In genomic region chr16:44430021-44430420, GRCm38 (mm10) we compare ENCODE assay signal across 17 mouse cellular contexts. TPM values are rescaled to one million over a fixed set of nuclear protein-coding genes. Genes with fewer than 3 reads are reported as not detected.
DNase-seq lines count a peak whose midpoint lies in the region; ATAC-seq and TF ChIP-seq lines count a peak whose summit lies in the region.
"Had no signal": no experiment of that assay in that cellular context is flagged by ENCODE, and none has a peak within 500 bp of the region (broad histone marks: within the 10 kb centered on the region; RNA-seq: fewer than 3 reads in every experiment).

No protein-coding gene starts in this region.

- H3K4me2 ChIP-seq in hindbrain, embryonic 13.5 days: 0 out of 2 replicates have a peak overlapping the region, but pooled peaks have one; percentile 4
- peak overlapping the region; percentile 43 for H3K4me2 ChIP-seq in midbrain, embryonic 16.5 days (ENCODE audit: low read length)
- H3K4me2 ChIP-seq: limb, embryonic 13.5 days had no signal

- peak; percentile 37 for DNase-seq in ES-E14 (ENCODE audit: low read depth, low spot score)
- peak; percentile 83 for DNase-seq in ZHBTc4 (ENCODE audit: low read depth, low spot score)
- no peak for DNase-seq in layer of hippocampus, postnatal 14 days (ENCODE audit: low spot score in 2 of 2)
- no peak for DNase-seq in gastrocnemius, postnatal 10 days
- DNase-seq in cerebellum, adult 11 months: no peak
- DNase-seq: adrenal gland, adult 8-10 months; kidney, postnatal 36 days; lung, postnatal 4 days; thymus, postnatal 25 days had no signal

- H3K36me3 ChIP-seq in ES-E14 (ENCODE audit: control insufficient read depth, insufficient read depth, low read length, poor library complexity, severe bottlenecking): no peaks in the 10 kb centered on the region
- no peaks in the 10 kb centered on the region for H3K36me3 ChIP-seq in hindbrain, embryonic 13.5 days
- no peaks in the 10 kb centered on the region for H3K36me3 ChIP-seq in midbrain, embryonic 16.5 days (ENCODE audit: control insufficient read depth, insufficient read depth, low read length)
- H3K36me3 ChIP-seq: limb, embryonic 13.5 days had no signal

- in situ Hi-C loops in ES-E14 (cut with MboI; ENCODE audit: low sequenced_read_pairs in 2 of 2, unreplicated experiment in 2 of 2): no loop called here

- no peaks in the 10 kb centered on the region for H3K9me3 ChIP-seq in ES-E14 (ENCODE audit: control insufficient read depth, insufficient read depth, low read depth, low read length)
- no peaks in the 10 kb centered on the region for H3K9me3 ChIP-seq in hindbrain, embryonic 13.5 days
- no peaks in the 10 kb centered on the region for H3K9me3 ChIP-seq in midbrain, embryonic 16.5 days (replicated peaks; ENCODE audit: control insufficient read depth, low read length, poor library complexity, severe bottlenecking)
- H3K9me3 ChIP-seq: limb, embryonic 13.5 days had no signal

- H3K4me3 ChIP-seq in ES-E14 (ENCODE audit: insufficient read depth in 1 of 2, low read depth in 1 of 2, low read length in 2 of 2, poor library complexity in 1 of 2, severe bottlenecking in 1 of 2): no peak overlapping the region
- H3K4me3 ChIP-seq in hindbrain, embryonic 13.5 days: no peak overlapping the region
- H3K4me3 ChIP-seq in midbrain, embryonic 16.5 days (ENCODE audit: low read depth, low read length): peak overlapping the region; percentile 27
- H3K4me3 ChIP-seq: left cerebral cortex, adult 2 months; limb, embryonic 13.5 days; myocyte had no signal

- WGBS in hindbrain, embryonic 13.5 days: 32% methylated on average over 7 of the region's 7 CpGs
- WGBS in midbrain, embryonic 16.5 days: 34% methylated on average over 7 of the region's 7 CpGs

- no peak overlapping the region for H3K27ac ChIP-seq in ES-E14 (ENCODE audit: insufficient read depth, low read depth, low read length, poor library complexity, severe bottlenecking)
- no peak overlapping the region for H3K27ac ChIP-seq in hindbrain, embryonic 13.5 days
- peak overlapping the region; percentile 12; the same call in 1 of the 2 replicates for H3K27ac ChIP-seq in midbrain, embryonic 16.5 days (ENCODE audit: low read length)
- H3K27ac ChIP-seq: left cerebral cortex, adult 2 months; limb, embryonic 13.5 days had no signal

- H3K9ac ChIP-seq in ES-E14 (ENCODE audit: insufficient read depth, low read depth, low read length, poor library complexity, severe bottlenecking): no peak overlapping the region
- H3K9ac ChIP-seq in hindbrain, embryonic 13.5 days: no peak overlapping the region
- H3K9ac ChIP-seq in midbrain, embryonic 16.5 days (ENCODE audit: low read depth, low read length): no peak overlapping the region
- H3K9ac ChIP-seq: limb, embryonic 13.5 days had no signal

- H3K4me1 ChIP-seq in ES-E14 (ENCODE audit: control insufficient read depth in 2 of 2, insufficient read depth in 2 of 2, low read length in 2 of 2, poor library complexity in 1 of 2): no peaks in the 10 kb centered on the region
- peaks cover 7% of the 10 kb centered on the region; the same call in 1 of the 2 replicates for H3K4me1 ChIP-seq in hindbrain, embryonic 13.5 days (replicated peaks)
- H3K4me1 ChIP-seq in midbrain, embryonic 16.5 days (ENCODE audit: control insufficient read depth, insufficient read depth, low read length): peaks cover 2% of the 10 kb centered on the region; the same call in 1 of the 2 replicates
- H3K4me1 ChIP-seq: limb, embryonic 13.5 days had no signal

- peak; percentile 69; the same call in 1 of the 2 replicates for ATAC-seq in hindbrain, embryonic 13.5 days (ENCODE audit: low FRiP score)
- ATAC-seq in midbrain, embryonic 16.5 days: peak; percentile 95
- ATAC-seq: intestine, embryonic 16.5 days; Patski had no signal

- no peaks in the 10 kb centered on the region for H3K27me3 ChIP-seq in hindbrain, embryonic 13.5 days
- no peaks in the 10 kb centered on the region for H3K27me3 ChIP-seq in midbrain, embryonic 16.5 days (ENCODE audit: control insufficient read depth, insufficient read depth, low read depth, low read length)
- H3K27me3 ChIP-seq: limb, embryonic 13.5 days had no signal

TF ChIP-seq in ES-E14, 5 proteins besides CTCF, POLR2A, EP300 and RAD21:
- TF ChIP-seq CHD2 (IDR thresholded peaks at IDR 0.05; ENCODE audit: low read depth, low read length) (no peak), ZNF384 (IDR thresholded peaks at IDR 0.05; ENCODE audit: low read depth, low read length) (no peak), HCFC1 (IDR thresholded peaks at IDR 0.05; ENCODE audit: borderline replicate concordance, insufficient read depth, low read length) (no peak), MAFK (IDR thresholded peaks at IDR 0.05; ENCODE audit: insufficient read depth, low read depth, low read length) (no peak), ZC3H11A (IDR thresholded peaks at IDR 0.05; ENCODE audit: borderline replicate concordance, low read depth, low read length) (no peak)

RNA-seq across cellular contexts. Expression of gene Cfap44, which starts 35.4 kb away (rescaled TPM):
- total RNA-seq in ES-E14 (2012; rRNA removed): 0.22 and 0.37 TPM in 2 replicates
- 6.1 and 8.5 TPM in 2 replicates for polyA plus RNA-seq in hindbrain, embryonic 13.5 days (2015; fragmentation: Nextera tagmentation; extraction: Ambion mirVana)
- polyA plus RNA-seq in midbrain, embryonic 16.5 days (2015; fragmentation: Nextera tagmentation; extraction: Ambion mirVana): 6.5 and 7.0 TPM in 2 replicates
- total RNA-seq in layer of hippocampus, postnatal 14 days (2021): 10 to 100 TPM in 1 of 2 experiments, 1 to 10 TPM in 1; 8.4 to 10.8 TPM
- total RNA-seq in gastrocnemius, postnatal 10 days (2021): under 1 TPM in 1 of 2 experiments, not detected in 1; 0.42 TPM
- polyA plus RNA-seq: heart, postnatal 0 days; myocyte had no signal

Comparison
In these comparisons a context has a peak if more than half of its experiments do, and no peak if none do; other contexts are left out.
1. DNase-seq: peak in ES-E14 (single experiment) and ZHBTc4 (single experiment); none in layer of hippocampus, postnatal 14 days (0 of 2), gastrocnemius, postnatal 10 days (single experiment) and cerebellum, adult 11 months (single experiment).